Mouse (Mus musculus): ENCODE measurements around the gene Tab1. TPM values are rescaled to one million over a fixed set of nuclear protein-coding genes. Genes with fewer than 3 reads are reported as not detected.
"Not testable (repeated sequence)": the region's sequence is repeated elsewhere in the genome, so short reads cannot be mapped to it uniquely, and the experiment has no call there.

Tab1 gene
- total RNA-seq, 2 experiments from 2014 or later, result 33.3 to 34.3 TPM

- DNase-seq, result no peak
- intact Hi-C loops (cut with DNase I), result no loop called here
Observed at GRCm38 (mm10) chr15:80102495-80102894, 30.4 kb upstream of the Tab1 start.

GRCm38 (mm10) chr15:80105490-80106410 lies 27.2 kb upstream of the Tab1 start:
- intact Hi-C loops (cut with DNase I), result no loop called here
- no peak for DNase-seq

- no peak for DNase-seq
Observed at GRCm38 (mm10) chr15:80107143-80107542, 25.8 kb upstream of the Tab1 start.

GRCm38 (mm10) chr15:80107575-80107974 lies 25.4 kb upstream of the Tab1 start:
- intact Hi-C loops (cut with DNase I), result no loop called here
- DNase-seq, result no peak

More at GRCm38 (mm10) chr15:80107143-80107542, 25.8 kb upstream of the Tab1 start:
- intact Hi-C loops (cut with DNase I), result no loop called here

GRCm38 (mm10) chr15:80111436-80111835 lies 21.5 kb upstream of the Tab1 start:
- DNase-seq, result no peak
- intact Hi-C loops (cut with DNase I), result loop anchor here (5.0 kb wide), 1 partner anchor 116 kb away; no protein-coding TSS in a partner anchor

- DNase-seq, result no peak
- intact Hi-C loops (cut with DNase I), result loop anchor here (5.0 kb wide), 1 partner anchor 115 kb away; no protein-coding TSS in a partner anchor
Observed at GRCm38 (mm10) chr15:80112499-80112898, 20.4 kb upstream of the Tab1 start.

GRCm38 (mm10) chr15:80114414-80114813 lies 18.5 kb upstream of the Tab1 start:
- DNase-seq, result no peak
- intact Hi-C loops (cut with DNase I), result loop anchor here (5.0 kb wide), 1 partner anchor 113 kb away; no protein-coding TSS in a partner anchor

- no peak for DNase-seq
- intact Hi-C loops (cut with DNase I), result no loop called here
Observed at GRCm38 (mm10) chr15:80115256-80115655, 17.7 kb upstream of the Tab1 start.

GRCm38 (mm10) chr15:80115866-80116794 lies 16.8 kb upstream of the Tab1 start:
- intact Hi-C loops (cut with DNase I), result no loop called here
- no peak for DNase-seq

- intact Hi-C loops (cut with DNase I), result no loop called here
- DNase-seq, result no peak
Observed at GRCm38 (mm10) chr15:80117154-80117553, 15.8 kb upstream of the Tab1 start.

- intact Hi-C loops (cut with DNase I), result no loop called here
- DNase-seq, result no peak
Observed at GRCm38 (mm10) chr15:80119076-80119475, 13.9 kb upstream of the Tab1 start.

- intact Hi-C loops (cut with DNase I), result no loop called here
- peak in 1 of 2 experiments; percentile 29 for DNase-seq
Observed at GRCm38 (mm10) chr15:80121721-80122325, 11.1 kb upstream of the Tab1 start.

- intact Hi-C loops (cut with DNase I); DNase-seq: not testable (repeated sequence)
Observed at GRCm38 (mm10) chr15:80122431-80122830, 10.5 kb upstream of the Tab1 start.

- intact Hi-C loops (cut with DNase I), result no loop called here
Observed at GRCm38 (mm10) chr15:80124651-80125050, 8.3 kb upstream of the Tab1 start.

GRCm38 (mm10) chr15:80127191-80127590 lies 5.7 kb upstream of the Tab1 start:
- no peak for DNase-seq
- intact Hi-C loops (cut with DNase I), result no loop called here

More at GRCm38 (mm10) chr15:80124651-80125050, 8.3 kb upstream of the Tab1 start:
- DNase-seq, result no peak

GRCm38 (mm10) chr15:80129982-80130381 lies 2.9 kb upstream of the Tab1 start:
- intact Hi-C loops (cut with DNase I), result no loop called here
- DNase-seq, result no peak

GRCm38 (mm10) chr15:80130689-80131088 lies 2.2 kb upstream of the Tab1 start:
- no peak for DNase-seq
- intact Hi-C loops (cut with DNase I), result no loop called here

- no peak for DNase-seq
- intact Hi-C loops (cut with DNase I), result no loop called here
Observed at GRCm38 (mm10) chr15:80131421-80131820, 1.5 kb upstream of the Tab1 start.

GRCm38 (mm10) chr15:80132452-80132851 lies 475 bp upstream of the Tab1 start:
- intact Hi-C loops (cut with DNase I), result no loop called here
- no peak for DNase-seq

- intact Hi-C loops (cut with DNase I), result no loop called here
- peak in 1 of 2 experiments; percentile 63 for DNase-seq
Observed at GRCm38 (mm10) chr15:80133682-80134449, 939 bp downstream of the Tab1 start.
